Mouse (Mus musculus) naive thymus-derived CD4-positive, alpha-beta T cell, adult 2 months (primary cell): Measurements from ENCODE around the gene Gmpr2.

Experiments used
- DNase-seq: peaks from one replicate; pipeline ENCODE4 v3.0.0-alpha.2; 2011; ENCODE audit warnings: low read depth

The Gmpr2 gene

DNA sequence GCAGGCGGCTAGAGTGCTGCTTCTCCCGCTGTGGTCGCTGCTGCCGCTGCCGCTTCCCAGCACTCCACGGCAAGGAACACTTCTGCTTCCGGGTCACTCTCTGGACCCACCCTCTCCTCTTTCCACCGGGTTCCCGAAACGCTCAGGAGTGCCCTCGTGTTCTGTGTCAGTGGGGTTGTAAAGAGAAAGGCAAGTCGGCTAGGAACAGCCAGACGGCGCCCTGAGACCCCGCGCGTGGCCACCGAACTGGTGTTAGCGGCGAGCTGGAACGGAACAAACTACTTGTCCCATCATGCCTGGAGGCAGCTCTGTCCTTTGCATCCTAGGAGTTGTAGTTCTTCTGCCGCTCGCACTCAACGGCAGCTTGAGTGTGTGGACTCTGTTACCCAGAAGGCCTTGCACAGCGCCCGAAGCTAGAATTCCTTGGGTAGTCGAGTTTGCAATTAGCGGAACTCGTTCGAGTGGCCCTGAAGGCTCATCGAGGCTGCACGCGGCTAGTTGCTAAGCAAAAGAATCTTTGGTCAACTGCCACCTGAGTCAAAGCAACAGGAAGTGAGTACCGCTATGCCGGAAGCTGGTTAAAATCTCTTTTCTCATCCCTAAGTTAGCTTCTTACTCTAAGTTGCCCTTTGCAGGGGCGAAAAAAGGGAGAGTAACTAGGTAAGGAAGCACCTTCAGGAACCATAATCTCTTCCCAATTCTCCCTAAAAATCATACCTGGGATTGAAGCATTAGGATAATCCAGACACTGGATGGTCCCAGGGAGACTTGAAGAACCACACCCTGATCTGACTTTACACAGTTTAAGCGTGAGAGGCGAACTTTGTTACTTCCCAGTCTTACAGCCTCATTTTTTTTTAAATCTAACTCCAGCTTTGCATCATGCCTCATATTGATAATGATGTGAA is at the start of gene Gmpr2, which contains the start of gene Nedd8:
Gene Gmpr2, plus strand, starts transcription at position 109 of the 908 bp plus-strand sequence.
Gene Nedd8, minus strand, starts transcription at position 292 of the 908 bp plus-strand sequence.
- peak; percentile 94 for DNase-seq

DNA sequence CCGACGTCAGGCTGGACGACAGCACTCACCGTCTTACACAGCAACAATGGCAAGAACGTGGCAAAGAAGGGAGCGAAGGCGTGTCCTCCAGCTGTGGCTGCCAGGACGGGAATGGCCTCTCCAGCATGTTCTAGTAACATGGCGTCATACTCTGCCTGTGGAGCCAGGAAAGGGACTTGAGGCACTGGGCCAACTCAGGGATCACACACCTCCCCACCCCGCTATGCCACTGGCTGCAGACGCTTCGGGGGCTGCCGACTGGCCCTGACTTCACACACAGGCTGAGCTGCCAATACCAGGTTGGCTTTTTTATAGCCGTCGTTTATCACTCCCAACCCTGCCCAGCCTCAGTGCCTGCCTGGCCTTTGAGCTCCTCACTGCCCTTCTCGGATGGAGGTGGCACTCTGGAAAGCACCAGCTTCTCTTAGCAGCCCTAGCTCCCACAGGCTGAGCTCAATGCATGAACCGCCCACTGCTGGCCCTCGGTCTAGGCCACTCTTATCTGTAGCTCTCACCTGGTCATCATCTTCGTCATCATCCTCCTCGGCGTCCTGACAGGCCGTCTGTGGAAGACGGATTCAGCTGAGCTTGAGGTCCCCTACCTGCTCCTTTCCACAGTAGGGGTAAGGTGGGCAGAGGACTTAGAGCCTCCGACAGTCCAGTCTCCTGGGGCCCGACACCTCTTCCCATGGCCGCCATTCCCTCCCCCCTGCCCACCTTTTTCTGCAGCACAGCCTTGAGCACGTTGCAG is 43.5 kb upstream of the Gmpr2 start:
- no peak for DNase-seq

DNA sequence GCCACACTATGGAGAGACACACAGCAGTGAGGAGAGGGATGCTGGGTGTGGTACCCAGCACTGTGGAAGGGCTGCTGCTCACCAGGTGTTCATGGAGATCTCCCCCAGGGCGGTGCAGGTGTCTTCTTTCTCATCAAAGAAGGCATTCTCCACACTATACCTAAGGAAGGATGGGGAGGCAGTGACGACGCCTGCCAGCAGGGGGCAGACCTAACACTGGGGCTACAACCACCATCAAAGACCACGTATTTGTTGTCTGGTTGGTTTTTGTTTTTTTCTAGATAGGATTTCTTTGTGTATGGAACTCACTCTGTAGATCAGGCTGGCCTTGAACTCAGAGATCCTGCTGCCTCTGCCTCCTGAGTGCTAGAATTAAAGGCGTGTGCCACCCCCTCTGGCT is 42.4 kb upstream of the Gmpr2 start:
- peak; percentile 88 for DNase-seq

DNA sequence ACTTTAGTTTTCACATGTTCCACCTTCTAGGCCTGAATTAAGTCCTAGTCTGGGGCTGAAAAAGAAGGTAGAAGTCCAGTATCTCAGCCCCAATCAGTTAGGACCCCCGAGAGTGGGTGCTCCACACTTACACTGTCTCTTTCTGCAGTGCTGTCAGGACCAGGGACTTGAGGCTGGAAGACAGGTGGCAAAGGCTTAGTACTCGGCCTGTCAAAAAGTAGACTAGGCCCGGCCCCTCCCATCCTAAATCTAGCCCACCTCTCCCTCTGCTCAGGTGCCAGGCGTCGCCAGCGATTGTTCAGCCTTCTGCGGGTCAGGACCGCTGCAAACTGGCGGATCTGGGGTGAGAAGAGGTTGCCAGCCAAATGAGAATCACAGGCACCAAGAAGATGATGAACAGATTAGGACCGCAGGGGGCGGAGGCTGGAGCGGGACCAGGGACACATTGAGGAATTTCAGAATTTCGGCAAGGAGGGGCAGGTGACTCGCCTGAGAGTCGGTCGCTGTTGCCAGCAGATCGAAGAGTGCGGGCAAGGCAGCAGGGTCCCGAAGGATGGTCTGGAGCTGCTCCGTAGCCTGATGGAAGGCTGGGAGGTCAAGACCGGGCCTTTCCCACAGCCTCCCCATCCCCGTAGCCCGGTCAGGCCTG is 36.7 kb upstream of the Gmpr2 start:
- no peak for DNase-seq

DNA sequence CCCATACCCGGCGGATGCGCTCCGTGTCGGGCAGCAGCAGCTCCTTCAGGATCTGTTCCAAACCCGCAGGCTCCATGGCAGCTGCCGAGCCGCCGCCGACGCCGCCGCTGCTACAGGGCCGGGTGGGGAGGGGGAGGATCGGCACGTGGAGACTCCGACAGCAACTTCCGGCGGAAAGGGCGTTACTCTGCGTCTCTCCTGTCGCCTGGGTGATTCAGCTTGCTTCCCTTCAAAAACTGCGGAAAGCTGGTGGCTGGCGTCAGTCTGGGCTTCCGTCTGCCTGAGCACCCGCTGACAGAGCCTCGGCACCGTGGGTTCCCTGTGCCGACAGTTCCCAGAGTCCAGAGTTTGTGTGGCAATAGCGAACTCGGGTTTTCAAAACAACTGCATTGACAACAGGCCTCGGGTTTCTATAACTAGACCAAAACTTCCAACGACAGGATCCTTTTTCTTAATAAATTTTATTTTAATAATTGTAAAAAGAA is 36.2 kb upstream of the Gmpr2 start, which contains the start of gene Ipo4:
Gene Ipo4, minus strand, starts transcription at position 435 of the 485 bp plus-strand sequence.
- peak; percentile 91 for DNase-seq

DNA sequence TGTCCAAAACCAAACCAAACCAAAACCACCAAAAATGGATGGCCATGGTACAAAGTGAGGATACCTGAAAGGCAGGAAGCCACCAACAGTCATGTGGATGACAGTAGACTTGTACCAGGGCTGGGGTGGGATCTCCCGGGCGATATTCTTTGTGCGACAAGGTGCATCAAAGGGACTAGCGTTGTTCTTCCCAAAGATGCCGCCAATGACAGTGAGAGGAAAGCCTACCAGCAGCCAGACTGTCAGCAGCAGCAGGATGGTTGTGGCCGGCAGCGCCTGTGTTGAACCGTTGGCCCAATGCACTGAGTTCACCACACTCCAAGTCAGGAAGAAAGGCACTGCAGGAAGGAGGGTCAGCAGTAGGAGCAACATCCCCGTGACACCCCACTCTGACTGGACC is 33.9 kb upstream of the Gmpr2 start, which contains the start of gene Gm49378:
Gene Gm49378, minus strand, starts transcription at position 101 of the 400 bp plus-strand sequence.
- no peak for DNase-seq

DNA sequence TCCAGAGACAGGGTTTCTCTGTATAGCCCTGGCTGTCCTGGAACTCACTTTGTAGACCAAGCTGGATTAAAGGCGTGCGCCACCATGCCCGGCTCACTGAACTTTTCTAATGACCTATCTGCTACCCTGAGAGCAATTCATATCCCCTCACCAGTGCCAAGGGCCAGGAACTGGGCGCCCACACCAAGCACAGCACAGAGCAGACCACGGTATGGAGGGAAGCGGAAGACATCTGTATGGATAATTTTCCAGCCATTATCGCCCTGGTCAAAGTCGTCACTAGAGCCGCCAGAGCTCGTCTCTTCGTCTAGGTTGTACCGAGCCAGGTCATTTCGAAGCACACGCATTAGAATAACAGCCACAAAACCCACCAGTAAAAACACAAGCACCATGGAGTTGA is 30.9 kb upstream of the Gmpr2 start:
- no peak for DNase-seq

DNA sequence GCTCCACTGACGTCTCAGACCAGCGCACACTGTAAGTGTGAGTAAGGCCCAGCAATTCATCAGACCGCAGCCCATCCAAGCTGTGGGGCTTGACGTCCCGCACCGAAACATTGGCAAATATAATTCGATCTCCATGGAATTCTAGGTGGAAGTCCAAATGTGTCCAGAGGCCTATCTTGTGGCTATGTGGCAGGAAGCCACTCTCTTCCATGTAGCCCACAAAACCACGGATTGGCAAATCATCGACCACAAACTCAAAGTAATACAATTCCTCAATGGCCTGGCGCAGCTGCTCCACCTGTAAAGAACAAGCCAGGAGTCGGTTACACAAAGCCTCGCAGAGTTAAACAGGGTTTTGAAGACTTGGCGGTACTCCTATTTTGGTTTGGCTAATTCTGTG is 30.4 kb upstream of the Gmpr2 start:
- no peak for DNase-seq

DNA sequence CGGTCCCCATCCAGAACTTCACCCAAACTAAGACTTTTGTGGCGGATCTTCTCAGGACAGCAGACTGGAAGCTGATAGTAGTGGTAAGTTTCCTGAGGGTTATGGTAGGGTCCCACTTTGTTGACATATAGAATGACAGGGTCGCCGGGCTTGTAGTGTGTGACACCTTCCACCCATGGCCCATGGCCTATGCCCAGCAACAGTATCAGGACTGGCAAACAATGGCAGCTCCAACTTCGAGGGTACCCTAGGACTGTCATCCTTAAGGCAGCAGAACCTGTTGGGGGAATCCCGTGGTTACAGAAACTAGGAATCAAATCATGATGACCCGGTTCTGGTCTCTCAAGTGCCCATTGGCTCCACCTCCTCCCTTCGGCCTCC is 29.1 kb upstream of the Gmpr2 start:
- DNase-seq: no peak

DNA sequence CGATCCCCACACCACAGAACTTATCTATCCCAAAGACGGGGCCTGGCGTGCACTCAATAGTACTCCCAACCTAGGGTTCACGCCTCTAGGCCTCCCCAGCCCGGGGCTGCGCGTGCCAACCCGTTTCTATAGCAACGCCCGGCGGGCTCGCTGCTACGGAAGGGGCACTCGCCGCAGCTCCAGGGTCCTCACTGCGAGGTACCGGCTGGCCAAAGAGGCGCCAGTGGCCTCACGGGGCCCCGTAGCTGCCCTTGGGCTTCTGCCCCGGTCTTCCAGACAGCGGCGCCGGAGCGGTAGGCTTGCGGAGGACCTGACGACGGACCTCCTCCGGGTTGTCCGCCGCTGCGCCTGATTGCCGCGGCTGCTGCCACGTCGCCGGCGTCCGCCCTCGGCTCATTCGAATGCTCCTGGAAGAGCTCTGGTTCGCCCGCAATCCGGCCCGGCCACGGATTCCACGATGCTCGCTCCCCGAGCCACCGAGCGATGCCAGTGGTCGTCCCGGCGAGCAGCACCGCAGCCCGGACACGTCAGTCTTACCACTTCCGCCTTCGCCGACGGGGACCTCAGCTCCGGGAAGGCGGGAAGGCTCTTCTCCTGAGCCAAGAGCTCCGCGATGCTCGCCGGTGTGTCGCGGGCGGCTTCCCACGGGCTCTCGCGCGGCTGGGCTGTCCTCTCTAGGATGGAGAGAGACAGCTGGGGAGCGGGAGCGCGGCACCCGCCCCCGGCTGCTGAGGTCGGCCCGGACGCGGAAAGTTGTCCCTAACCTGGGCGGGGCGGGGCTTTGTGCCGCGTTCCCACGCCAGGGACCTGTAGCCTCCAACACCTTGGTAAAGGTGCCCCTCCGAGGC is 28.5 kb upstream of the Gmpr2 start, which contains the start of gene Tm9sf1:
Gene Tm9sf1, minus strand, starts transcription at position 747 of the 848 bp plus-strand sequence.
- DNase-seq: peak; percentile 84

DNA sequence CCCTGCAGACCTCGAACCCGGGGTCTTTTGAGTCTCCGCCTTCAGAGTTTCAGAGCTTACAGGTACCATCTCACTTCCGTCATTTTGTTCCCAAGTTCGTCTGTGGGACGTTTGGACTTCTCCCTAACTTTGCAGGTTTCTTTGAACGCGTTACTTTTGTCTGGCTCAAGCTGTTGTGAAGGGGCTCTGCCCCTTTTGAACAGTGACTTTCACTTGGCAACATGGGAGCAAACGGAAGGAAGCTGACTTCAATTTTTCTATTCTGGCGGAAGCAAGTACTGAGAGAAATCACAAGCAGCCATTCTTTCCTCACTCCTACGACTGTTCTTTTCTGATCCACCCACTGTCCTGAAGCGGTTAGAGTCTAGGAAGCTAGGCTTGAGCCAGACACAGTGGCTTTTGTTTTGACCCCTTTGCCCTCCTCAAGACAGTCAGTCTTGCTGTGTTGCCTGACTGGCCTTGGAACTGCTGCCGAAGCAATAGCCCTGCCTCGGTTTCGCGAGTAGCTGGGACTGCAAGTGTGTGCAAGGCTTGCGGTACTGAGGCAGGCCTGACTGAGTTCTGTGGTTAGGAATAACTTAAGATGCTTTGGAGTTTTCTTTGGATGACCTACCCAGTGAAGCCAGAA is 27.4 kb upstream of the Gmpr2 start:
- peak; percentile 67 for DNase-seq

DNA sequence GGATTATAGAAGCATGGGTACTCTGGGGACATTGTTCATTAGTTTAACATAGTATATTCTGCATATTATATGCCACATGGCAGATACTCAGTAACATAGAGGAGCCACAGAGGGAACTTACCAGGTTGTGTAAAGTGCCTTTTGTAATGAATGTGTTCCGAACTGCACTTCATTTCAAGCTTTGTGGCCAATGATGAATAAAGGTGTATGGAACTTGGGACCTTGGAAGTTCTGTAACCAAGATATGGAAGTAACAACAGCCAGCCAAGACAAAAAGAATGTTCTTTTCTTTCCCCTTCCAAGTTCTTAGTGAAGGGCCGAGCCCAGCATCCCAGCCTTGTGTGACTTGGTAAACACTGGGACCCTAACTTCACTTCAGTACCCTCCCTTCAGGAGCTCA is 21.9 kb upstream of the Gmpr2 start, which contains the start of gene Tssk4:
Gene Tssk4, plus strand, starts transcription at position 301 of the 400 bp plus-strand sequence.
- no peak for DNase-seq

DNA sequence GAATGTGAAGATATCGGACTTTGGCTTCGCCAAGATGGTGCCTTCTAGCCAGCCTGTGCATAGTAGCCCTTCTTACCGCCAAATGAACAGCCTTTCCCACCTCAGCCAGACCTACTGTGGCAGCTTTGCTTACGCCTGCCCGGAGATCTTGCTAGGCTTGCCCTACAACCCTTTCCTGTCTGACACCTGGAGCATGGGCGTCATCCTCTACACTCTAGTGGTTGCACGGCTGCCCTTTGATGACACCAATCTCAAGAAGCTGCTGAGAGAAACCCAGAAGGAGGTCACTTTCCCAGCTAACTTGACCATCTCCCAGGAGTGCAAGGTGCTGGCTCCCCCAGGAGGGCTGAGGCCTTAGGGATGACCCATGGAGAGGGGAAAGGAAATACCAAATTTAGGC is 20.2 kb upstream of the Gmpr2 start:
- DNase-seq: no peak

DNA sequence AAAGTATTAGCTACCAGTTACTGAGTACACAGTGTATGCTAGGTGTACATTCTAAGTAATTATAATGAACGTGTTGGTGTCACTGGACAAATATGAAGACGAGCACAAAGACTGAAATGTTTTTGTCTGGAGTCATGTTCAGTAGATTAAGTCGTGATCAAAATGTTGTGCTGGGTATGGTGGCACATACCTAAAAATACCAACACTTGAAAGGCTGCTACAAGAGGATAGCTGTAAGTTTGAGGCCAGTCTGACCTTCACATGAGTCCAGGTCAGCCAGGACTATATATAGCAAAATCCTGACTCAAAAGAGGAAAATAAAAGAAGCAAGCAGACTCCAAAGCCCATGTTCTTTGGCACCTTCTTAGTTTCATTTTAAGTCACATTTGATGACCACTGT is 14.8 kb upstream of the Gmpr2 start:
- DNase-seq: no peak

DNA sequence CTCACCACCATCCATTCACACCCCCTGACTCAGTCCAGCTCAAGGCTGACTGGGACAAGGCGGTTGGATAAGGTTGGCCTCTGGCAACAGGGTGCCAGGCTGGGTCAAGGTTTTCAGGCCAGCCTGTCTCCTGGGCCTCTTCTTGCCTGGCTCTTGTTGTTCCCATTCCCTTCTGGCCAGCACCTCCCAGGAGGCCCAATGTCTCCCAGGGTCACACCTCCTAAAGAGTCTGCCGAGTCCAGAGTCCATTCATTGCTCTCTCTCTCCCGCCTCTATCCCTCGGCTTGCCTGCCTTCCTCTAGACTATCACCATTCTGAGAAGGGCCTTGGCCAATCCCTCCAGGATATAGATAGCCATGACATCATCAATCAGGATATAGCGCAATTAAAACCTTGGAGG is 13.7 kb upstream of the Gmpr2 start:
- DNase-seq: no peak

DNA sequence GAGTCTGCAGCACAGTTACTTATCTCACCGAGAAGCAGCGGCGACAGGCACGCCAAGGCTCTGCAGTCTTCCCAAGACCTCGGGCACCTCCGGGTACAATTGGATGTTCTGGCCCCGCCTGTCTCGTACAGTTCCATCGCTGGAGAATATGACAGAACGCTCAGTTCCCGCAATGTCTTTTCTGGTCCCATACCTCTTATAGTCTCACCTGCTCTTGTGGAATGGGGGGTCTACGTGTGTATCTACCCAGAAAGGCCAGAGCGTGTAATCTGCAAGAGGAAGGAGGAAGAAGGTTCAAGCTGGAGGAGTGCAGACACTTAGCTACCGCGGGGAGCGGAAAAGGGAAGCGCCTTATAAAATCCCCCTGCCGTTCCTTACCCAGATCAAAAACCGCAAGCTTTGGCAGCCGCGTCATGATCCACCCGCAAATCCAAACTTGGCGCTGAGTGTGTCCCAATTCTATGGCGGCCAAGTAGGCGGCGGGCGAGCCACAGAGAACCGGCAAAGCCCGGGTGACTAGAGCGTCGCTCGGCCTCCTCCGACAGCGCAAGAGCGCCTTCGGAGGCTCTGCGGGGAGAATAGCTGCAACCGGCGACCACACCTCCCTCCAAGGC is 11.7 kb upstream of the Gmpr2 start, which contains the start of gene Mdp1:
Gene Mdp1, minus strand, starts transcription at position 549 of the 614 bp plus-strand sequence.
- DNase-seq: peak; percentile 86

DNA sequence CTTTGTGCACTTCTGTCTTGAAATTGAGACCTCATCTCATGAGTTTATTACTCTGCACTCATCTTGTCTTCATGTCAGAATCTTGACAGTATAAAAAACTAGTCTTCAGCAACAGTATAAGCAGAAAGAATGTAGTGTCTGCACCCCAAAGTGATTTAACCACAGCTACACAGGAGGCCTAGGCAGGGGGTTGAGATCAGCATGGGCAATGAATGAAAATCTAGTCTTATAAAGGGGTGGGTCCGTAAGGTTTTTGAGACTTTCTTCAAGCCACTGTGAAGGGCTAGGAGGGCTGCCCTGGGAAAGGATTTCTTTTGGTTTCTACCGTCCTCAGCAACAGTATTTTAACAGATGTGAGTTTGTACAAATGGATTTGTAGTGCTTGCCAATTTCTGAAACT is 11.1 kb upstream of the Gmpr2 start:
- DNase-seq: no peak

DNA sequence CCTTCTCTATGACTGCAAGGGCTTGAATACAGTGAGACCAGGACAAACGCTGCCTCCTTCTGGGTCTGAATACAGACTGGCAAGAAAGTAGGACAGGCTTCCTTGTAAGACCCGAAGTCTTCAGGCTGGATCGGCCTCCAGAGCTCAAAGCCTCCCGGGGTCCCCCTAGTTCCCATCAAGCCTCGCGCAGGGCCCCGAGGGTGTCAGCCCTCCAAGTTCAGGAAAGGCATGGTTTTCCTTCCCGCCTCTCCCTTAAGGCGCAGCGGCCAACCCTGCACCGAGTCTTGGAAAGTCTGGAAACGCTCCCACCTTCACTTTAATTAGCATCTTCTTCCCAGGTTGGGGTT is 282 bp upstream of the Gmpr2 start:
- no peak for DNase-seq

DNA sequence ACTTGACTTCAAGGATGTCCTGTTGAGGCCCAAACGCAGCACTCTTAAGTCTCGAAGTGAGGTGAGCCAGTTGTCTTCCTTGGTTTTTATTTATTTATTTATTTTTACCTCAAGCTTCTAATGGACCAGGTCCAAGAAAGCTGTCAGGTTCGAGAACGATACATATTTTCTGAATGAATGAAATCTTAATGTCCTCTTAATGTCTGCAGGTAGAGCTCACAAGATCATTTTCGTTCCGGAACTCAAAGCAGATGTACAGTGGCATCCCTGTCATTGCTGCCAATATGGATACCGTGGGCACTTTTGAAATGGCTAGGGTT is 960 bp downstream of the Gmpr2 start:
- DNase-seq: no peak

DNA sequence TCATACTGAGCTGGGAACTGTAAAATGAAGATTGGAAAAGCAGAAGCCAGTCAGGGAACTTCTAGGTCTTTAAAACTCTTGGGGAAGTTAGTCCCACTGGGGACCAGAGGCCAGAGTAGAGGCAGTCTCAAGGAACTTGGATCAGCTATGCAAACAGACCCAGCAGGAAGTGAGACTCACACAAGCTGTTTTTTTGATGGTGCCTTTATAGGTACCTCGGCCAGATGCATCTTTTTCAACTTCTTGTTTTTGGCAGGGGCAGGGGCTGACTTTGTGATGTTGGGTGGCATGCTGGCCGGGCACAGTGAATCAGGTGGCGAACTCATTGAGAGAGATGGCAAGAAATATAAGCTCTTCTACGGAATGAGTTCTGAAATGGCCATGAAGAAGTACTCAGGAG is 5.9 kb downstream of the Gmpr2 start:
- no peak for DNase-seq
